Mouse (Mus musculus): Measurements from ENCODE around the gene Adprm. TPM values are rescaled to one million over a fixed set of nuclear protein-coding genes. Genes with fewer than 3 reads are reported as not detected.
"Not testable (repeated sequence)": the region's sequence is repeated elsewhere in the genome, so short reads cannot be mapped to it uniquely, and the experiment has no call there.

Adprm gene
- 1 to 10 TPM; 6.5 to 8.2 TPM for total RNA-seq (2021)
- long read RNA-seq, experiment 1, partial matches to known transcripts = 2 of 6 reads
- long read RNA-seq, experiment 1, other reads (novel, unspliced or antisense) = 1 of 6 reads
- long read RNA-seq, experiment 2, transcript Adprm-201 (5 exons, 1,283 nt) = major isoform, 5 of 14 reads
- long read RNA-seq, experiment 2, partial matches to known transcripts = 0 of 14 reads
- long read RNA-seq, experiment 2, other reads (novel, unspliced or antisense) = 8 of 14 reads

DNA sequence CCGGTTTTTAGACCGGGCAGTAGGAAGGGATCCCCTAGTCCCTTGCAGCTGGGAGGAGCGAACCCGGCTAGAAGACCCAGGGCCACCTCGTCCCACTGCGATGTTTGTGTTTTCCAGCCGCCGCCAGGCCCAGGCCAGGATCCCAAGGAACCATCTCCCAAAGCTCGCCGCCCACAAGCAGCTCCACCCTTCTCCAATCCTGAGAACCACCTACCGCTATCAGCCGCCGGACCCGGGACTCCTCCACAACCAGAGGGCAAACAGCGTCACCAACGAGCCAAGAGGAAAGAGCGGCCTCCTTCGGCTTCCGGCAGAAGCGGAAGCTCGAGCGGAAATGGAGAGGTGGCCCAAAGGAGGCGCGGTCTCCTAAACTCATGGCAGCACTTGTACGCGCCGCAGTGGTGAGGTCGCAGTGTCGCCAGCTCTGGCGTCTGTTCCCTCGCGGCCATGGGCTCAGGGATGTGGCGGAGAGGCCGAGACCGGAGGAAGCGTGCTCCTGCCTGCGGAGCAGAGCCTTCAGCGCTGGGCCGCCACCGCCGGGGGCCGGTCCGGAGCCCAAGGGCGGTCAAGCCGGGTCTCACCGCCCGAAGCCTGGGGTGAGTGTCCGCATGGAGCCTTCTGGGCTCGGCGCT lies at the start of gene Adprm, which contains the start of gene Sco1:
Adprm (minus strand) TSS at position 274 of the 632 bp plus-strand sequence.
Sco1 (plus strand) TSS at position 350 of the 632 bp plus-strand sequence.
- DNase-seq (ENCODE audit: low spot score) = peak; percentile 91

DNA sequence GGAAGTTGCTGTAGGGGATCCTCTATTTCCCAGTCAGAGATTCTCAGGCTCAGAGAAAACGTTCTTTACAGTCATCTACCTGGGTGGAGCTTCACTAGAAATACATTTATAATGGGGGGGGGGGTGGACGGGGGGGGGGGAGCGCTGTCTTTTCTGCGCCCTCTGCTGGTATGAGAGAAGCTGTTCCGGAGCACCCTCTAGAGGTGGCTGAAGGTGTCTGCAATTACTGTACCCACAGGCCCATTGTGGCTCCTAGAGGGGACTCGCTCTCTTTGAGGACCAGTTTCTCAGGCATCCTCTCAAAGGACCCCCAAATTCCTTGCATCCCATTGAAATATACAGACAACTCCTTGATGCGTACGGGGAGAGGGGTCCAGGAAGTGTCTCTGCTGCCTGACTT lies 49.3 kb upstream of the Adprm start:
- DNase-seq (ENCODE audit: low spot score) = peak; percentile 67

DNA sequence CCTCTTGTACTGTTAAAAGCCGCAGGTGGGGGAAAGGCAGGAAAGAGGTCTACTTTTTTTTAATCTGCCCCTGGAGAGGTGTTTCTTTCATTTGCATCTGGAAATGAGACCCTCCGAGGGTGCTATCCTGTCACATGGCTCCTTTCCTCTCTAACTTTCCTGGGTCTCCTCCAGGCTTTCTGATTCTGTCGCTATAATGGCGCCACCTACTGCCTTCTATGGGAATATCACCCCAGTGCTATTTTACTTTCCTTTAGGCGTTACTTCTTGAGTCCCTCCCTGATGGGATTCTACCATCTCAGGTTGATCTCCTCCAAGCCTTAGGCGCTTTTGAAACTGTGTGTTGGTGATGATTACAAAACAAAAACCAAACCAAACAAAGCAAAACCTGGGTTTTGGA lies 47.8 kb upstream of the Adprm start:
- peak; percentile 49 for DNase-seq (ENCODE audit: low spot score)

DNA sequence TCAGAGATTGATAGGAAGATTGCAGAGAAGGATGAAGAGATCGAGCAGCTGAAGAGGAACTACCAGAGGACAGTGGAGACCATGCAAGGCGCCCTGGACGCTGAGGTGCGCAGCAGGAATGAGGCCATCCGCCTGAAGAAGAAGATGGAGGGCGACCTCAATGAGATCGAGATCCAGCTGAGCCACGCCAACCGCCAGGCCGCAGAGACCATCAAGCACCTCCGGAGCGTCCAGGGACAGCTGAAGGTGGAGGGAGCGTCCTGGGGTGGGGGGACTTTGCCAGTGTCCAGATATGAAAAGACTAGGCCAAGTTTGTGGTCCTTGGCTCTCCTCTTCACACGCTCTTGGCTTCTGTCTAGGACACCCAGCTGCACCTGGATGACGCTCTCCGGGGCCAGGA lies 46.8 kb upstream of the Adprm start:
- no peak for DNase-seq (ENCODE audit: low spot score)

DNA sequence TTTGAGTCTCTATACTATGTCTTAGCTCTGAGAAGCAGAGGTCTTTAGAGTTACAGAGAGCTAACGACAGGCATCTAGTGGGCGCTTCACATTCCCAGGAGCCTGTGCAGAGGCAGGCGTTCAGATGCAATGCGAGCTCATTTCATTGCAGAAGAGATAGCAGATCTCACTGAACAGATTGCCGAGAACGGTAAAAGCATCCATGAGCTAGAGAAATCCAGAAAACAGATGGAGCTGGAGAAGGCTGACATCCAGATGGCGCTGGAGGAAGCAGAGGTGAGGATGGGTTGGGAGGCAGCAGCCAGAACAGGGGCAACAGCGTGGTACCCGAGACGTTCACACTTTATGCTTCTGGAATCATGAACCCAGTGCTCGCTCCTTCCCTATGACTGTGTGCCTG lies 46.0 kb upstream of the Adprm start:
- no peak for DNase-seq (ENCODE audit: low spot score)

DNA sequence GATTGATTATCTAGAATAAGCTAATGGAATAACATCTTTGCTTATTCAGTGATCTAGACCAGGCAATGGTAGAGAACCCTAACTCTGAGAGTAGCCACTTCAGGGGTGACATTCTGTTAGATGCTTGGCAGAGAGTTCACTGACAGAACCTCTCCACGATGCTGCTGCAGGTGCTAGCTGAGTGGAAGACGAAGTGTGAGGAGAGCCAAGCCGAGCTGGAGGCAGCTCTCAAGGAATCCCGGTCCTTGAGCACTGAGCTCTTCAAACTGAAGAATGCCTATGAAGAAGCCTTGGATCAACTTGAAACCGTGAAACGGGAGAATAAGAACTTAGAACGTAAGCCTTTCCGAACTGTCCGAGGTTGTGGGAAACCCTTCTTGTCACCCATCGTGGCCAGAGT lies 45.3 kb upstream of the Adprm start:
- no peak for DNase-seq (ENCODE audit: low spot score)

DNA sequence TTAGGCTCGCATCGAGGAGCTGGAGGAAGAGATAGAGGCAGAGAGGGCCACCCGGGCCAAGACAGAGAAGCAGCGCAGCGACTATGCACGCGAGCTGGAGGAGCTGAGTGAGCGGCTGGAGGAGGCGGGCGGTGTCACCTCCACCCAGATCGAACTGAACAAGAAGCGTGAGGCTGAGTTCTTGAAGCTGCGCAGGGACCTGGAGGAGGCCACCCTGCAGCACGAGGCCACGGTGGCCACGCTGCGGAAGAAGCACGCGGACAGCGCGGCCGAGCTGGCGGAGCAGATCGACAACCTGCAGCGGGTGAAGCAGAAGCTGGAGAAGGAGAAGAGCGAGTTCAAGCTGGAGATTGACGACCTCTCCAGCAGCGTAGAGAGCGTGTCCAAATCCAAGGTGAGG lies 42.1 kb upstream of the Adprm start:
- DNase-seq (ENCODE audit: low spot score) = no peak

DNA sequence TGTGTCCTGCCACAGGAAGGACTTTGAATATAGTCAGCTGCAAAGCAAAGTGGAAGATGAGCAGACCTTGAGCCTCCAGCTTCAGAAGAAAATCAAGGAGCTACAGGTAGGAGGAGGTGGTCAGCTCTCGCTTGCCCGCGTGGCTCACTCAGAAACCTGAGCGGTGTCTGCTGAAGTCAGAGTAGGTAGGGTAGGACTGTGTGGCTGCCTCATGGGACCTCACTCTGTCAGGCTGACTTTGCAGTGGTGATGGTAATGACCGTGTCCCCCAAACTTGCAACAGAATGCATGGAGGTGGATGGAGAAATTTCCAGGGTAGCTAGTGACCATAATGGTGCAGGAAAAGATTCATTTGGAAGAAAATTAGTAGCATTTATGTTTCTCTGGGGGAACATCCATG lies 41.3 kb upstream of the Adprm start:
- no peak for DNase-seq (ENCODE audit: low spot score)

DNA sequence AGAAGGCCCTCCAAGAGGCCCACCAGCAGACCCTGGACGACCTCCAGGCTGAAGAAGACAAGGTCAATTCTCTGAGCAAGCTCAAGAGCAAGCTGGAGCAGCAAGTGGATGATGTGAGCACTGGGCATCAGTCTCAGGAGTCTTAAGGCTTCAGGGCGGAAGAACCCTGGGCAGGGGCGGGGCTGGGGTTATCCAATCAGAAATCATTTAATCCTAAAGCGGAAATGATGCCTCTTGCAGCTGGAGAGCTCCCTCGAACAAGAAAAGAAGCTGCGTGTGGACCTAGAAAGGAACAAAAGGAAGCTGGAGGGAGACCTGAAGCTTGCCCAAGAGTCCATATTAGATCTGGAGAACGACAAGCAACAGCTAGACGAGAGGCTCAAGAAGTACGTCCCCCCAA lies 40.8 kb upstream of the Adprm start:
- DNase-seq (ENCODE audit: low spot score) = no peak

DNA sequence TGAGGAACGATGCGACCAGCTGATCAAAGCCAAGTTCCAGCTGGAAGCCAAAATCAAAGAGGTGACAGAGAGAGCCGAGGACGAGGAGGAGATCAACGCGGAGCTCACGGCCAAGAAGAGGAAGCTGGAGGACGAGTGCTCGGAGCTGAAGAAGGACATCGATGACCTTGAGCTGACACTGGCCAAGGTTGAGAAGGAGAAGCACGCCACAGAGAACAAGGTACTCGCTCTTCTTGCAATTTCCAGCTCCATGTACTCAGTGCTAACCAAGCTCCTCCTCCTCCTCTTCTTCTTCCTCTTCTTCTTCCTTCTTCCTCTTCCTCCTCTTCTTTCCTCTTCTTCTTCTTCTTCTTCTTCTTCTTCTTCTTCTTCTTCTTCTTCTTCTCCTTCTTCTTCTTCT lies 40.0 kb upstream of the Adprm start:
- not testable (repeated sequence) for DNase-seq (ENCODE audit: low spot score)

DNA sequence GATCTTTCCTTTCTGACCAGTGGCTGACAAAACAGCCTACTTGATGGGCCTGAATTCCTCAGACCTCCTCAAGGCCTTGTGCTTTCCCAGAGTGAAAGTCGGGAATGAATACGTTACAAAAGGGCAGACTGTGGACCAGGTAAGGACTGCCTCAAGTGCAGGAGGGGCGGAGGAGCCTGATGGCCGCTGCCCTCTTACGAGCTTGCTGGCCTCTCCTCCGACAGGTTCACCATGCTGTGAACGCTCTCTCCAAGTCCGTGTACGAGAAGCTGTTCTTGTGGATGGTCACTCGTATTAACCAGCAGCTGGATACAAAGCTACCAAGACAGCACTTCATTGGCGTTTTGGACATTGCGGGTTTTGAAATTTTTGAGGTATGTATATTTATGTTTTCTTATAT lies 34.8 kb upstream of the Adprm start:
- DNase-seq (ENCODE audit: low spot score) = no peak

DNA sequence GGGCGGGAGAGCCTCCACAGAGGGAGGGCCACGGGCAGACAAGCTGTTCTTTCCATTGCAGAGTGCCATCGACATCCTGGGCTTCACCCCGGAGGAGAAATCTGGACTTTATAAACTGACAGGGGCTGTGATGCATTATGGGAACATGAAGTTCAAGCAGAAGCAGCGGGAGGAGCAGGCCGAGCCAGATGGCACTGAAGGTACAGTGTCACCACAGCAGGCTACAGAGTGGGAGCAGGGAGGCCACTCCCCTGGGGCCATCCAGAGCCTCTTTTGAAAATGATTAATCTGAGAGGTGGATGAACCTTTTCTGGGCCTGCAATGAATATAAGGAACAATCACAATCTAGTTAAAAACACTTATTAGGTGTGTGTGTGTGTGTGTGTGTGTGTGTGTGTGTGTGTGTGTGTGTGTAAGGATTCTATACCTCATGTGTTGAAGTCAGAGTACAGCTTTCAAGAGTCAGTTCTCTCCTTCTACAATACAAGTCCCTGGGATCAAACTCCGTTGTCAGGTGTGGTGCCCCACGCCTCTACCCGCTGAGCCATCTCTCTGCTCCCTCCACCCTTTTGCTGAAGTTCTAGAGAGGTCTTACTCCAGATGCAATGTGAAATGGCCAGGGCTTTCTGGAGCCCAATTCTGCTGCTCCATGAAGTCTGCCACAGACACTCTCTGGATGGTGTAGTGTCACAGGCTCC lies 34.2 kb upstream of the Adprm start:
- DNase-seq (ENCODE audit: low spot score) = no peak

DNA sequence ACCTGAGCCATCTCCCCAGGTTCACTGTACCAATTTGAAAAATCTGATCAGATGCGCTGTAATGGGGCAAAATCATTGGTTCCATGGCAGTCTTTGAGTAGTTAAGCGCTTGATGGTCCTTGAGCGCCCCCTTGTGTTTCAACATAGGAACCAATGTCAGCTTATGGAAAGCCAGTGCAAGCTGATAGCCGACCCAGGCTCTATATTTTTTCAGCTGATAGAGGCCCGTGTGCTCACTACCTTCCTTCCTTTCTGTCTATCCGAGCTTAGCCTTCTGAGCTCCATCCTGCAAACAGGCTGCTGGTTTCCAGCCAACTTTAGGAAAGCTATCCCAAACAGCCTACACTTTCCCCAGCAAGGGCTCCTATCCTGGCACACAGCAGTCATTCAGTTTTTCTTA lies 33.1 kb upstream of the Adprm start:
- peak; percentile 71 for DNase-seq (ENCODE audit: low spot score)

DNA sequence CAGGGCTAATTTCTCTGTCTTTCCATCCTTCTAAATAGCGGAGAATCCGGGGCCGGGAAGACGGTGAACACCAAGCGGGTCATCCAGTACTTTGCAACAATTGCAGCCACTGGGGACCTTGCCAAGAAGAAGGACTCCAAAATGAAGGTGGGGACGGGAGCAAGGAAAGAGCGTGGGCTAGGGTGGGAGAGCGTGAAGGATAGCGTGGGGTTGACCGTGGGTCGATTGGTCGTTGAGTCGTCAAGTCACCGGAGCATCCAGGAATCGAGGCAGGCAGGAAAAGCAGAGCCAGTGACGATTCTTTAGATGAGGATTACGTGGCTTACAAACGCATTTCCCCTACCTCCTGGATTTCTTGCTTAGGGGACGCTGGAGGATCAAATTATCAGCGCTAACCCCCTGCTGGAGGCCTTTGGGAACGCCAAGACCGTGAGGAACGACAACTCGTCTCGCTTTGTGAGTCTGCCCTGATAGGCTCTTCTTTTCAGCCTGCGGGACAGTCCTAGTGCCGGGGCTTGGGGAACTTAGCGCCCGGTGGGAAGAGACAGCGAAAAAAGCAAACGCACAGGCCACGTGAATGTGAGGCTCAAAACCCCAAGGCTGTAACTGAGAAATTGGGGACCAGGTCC lies 31.4 kb upstream of the Adprm start:
- no peak for DNase-seq (ENCODE audit: low spot score)

DNA sequence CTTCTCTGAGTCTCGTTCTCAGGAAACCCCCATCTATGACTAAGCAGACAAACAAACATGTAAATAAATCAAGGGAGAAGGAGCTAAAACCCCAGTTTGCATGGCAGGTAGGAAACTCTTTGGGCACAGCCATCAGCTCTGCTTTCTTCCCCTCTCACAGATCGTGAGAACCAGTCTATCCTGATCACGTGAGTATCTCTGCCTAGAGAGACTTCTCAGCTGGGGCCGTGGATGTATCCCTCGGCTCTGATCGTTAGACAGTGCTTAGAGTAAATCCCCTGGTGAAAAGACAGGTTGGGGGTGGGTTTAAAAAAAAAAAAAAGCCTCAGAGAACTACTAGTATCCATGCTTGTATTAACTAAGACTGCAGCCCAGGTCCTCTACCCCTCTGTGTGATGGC lies 30.8 kb upstream of the Adprm start:
- no peak for DNase-seq (ENCODE audit: low spot score)

DNA sequence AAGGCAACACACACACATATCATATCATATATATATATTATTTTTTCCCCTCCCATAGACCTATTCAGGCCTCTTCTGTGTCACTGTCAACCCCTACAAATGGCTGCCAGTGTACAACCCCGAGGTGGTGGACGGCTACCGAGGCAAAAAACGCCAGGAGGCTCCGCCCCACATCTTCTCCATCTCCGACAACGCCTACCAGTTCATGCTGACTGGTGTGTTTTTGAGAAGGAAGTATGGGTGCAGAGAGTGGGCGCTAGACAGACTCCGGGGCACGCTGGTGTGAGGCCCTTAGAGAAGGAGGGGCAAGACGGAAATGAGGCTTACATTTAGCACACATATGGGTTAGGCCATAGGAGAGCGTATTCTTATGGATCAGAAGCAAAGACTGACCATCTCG lies 30.4 kb upstream of the Adprm start:
- DNase-seq (ENCODE audit: low spot score) = no peak

DNA sequence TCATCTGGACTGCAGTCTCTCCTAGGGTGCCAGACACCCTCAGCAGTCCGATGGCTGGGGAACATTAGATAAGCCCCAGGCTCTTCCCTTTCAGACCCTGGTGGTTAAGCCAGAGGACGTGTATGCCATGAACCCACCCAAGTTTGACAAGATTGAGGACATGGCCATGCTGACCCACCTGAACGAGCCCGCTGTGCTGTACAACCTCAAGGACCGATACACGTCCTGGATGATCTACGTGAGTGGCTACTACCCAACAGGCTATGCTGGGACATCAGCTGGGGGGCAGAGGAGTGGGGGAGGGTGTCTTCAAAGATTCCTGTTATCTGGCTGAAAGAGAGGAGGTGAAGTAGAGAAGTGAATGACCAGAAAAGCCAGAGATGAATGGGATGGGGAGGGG lies 29.8 kb upstream of the Adprm start:
- DNase-seq (ENCODE audit: low spot score) = no peak

DNA sequence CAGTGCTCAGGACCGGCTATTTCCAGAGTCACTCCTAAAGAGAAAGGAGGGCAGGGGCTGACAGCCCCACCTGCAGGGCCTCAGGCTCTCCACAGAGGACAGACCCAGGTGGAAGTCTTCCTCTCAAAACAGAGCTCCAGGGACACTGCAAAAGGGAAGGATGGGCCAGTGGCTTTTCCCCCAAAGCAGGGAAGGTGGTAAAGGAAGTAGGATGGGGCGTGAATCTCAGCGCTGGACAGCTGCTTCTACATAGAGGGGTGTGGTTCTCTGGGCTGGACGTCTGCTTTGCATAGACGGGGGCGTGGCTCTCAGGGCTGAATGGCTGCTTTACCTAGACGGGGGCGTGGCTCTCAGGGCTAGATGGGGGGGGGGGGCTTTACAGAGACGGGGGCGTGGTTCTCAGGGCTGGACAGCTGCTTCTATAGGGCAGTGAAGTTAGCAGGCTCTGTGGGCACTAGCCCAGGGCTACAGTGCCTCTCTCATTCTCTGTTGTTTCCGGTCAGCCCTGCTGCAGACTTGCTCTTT lies 28.8 kb upstream of the Adprm start:
- peak; percentile 31 for DNase-seq (ENCODE audit: low spot score)

DNA sequence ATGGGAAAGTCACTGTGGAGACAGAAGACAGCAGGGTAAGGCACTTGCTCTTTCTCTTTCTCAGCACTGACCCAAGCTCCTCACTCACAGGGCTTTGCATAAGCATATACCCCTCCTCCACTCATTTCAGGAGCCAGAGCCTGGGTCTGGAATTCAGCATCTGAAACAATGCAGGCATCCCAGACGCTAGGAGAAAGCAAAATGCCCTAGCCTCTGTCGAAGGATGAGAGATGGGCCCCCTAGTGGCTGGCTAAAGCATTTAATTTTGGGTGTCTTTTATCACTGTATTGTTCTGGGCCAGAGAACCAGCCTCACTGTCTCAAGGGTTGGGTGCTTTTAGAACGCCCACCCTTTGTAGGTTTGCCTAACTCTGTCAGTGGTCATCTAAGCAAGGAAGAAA lies 27.8 kb upstream of the Adprm start:
- DNase-seq (ENCODE audit: low spot score) = peak; percentile 58

DNA sequence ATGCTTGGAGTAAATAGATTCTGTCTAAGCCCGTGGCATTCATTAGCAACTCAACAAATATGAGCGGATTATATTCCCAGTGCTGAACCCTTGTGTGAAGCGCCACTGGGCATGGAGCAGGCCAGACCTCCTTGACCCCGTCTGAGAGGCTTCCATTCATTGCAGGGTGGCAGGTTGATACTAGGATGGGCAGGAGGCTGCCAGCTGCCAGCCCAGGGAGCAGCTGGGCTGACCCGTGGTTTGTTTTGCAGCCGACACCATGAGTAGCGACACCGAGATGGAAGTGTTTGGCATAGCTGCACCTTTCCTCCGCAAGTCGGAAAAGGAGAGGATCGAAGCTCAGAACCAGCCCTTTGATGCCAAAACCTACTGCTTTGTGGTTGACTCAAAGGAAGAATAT lies 27.3 kb upstream of the Adprm start:
- DNase-seq (ENCODE audit: low spot score) = no peak

DNA sequence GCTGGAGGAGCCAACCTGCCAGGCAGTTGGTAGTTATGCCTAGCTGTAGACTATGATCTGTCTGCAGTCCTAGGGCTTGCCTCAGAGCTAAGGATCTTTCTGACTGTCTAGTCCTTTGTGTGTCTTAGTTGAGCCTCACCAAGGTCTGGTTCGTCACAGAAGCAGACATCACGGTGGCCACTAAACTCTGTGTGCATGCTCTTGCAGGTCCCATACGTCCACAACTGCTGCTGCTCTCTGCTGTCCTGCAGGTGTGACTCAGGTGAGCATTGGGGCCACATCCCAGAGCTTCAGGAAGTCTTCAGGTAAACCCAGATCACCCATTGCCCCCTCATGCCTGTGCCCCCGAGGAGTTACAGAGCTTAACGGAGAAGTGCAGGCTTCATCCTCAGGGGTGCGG lies 26.5 kb upstream of the Adprm start:
- no peak for DNase-seq (ENCODE audit: low spot score)

DNA sequence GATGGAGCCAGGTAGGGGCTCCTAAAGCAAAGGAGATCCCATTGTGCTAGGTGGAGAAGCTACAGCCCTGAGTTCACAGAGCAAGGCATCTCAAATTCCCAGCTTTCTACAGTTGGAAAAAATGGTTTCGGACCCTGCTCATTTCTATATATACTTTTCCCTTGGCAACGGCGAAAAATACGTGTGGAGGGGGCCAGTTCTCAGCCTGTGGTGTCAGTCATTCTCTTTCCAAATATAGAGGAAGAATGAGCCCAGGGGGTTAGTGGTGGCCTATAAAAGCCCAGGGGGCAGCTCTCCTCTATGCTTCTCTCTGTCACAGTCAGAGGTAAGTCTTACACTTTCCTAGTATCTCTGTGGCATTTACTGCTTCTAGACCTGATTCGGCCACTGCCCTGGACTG lies 25.6 kb upstream of the Adprm start, which contains the start of gene Myh3:
Myh3 (plus strand) TSS at position 301 of the 400 bp plus-strand sequence.
- DNase-seq (ENCODE audit: low spot score) = no peak

Measured in gastrocnemius, adult 18-20 months (tissue).